Mouse (Mus musculus) kidney, adult 18-20 months (tissue): ENCODE measurements around the gene Amhr2.

ENCODE experiments used
- DNase-seq: peaks from one replicate; pipeline ENCODE4 v3.0.0; 2021

The Amhr2 gene

DNA sequence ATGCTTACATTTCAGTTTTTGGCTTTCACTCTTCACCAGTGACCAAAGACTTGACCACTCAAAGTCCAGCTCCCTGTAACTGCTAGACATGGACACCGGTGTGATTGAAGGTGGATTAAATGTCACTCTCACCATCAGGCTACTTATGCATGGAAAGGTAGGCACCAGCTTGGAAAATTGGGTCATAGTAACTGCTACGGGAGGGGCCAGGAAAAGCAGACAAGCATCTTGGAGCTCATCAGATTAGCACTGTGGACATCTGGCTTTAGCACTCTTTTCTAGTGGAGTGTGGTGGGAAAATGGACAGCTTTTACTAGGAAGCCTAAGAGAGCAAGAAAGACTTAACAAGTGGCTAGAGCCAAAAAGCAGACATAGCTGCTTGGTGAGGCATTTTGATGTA lies 28.1 kb downstream of the Amhr2 start:
- DNase-seq = no peak

DNA sequence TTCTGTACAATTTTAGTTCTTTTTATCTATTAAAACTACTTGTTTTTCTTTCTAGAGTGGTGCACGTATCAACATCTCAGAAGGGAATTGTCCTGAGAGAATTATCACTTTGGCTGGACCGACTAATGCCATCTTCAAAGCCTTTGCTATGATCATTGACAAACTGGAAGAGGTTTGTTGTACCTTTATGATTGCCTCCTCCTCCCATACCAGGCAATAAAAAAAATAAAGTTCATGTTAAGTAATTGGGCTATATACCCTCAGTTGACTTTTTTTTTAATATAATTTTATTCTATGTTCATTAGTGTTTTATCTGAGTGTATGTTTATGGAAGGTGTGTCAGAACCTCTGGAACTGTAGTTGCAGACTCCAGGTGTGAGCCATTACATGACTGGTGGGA lies 29.4 kb downstream of the Amhr2 start:
- DNase-seq = no peak

GRCm38 (mm10) chr15:102483136-102483535 lies 38.0 kb downstream of the Amhr2 start:
- DNase-seq = no peak

DNA sequence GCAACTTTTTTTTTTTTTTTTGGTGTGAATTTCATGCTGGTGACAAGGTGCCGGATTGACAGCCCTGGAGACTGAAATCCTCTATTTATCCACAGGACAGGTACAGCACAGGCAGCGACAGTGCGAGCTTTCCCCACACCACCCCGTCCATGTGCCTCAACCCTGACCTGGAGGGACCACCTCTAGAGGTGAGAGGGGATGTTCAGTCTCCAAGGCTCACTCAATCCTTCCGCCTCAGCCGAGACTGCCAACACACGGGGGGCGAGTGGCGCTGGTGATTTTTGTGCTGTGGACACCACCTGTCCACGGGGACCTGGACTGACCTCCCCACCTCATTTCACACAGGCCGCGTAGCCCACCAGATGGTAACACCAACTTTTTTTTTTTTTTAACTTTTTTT lies 40.7 kb downstream of the Amhr2 start:
- no peak for DNase-seq

- DNase-seq = no peak
Observed at GRCm38 (mm10) chr15:102487664-102488063, 42.5 kb downstream of the Amhr2 start.

DNA sequence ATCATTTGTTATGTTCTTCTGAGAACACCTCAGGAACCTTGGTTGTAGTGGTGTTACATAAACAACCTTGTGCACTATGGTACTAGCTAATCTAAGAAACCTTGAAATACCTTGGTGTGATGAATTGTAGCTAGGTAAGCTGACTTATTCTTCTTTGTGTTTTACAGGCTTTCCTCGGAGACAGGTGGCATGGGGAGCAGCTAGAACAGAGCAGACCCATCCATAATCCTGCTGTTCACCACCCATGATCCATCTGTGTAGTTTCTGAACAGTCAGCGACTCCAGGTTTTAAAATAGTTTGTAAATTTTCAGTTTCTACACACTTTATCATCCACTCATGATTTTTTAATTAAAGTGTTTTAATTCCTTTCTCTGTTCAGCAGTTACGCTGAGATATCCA lies 53.2 kb downstream of the Amhr2 start:
- DNase-seq = no peak

DNA sequence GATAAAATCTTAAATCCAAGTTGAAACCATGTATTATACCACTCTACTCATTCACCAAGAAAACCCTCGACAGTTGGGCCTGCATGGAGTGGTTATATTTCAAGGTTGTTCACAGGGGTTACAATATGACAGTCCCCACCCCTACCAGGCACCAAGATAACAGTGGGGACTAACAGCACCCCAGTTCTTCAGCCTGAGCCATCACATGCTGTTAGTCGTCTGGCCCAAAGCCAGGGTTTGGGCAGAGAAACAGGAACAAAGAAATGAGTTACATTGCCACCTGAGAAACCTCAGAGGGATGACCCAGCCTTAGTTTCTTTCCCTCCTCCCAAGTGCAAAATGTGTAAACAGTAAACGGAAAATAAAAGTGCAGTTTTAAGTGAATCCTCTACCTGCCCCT lies 54.2 kb downstream of the Amhr2 start:
- DNase-seq = no peak

DNA sequence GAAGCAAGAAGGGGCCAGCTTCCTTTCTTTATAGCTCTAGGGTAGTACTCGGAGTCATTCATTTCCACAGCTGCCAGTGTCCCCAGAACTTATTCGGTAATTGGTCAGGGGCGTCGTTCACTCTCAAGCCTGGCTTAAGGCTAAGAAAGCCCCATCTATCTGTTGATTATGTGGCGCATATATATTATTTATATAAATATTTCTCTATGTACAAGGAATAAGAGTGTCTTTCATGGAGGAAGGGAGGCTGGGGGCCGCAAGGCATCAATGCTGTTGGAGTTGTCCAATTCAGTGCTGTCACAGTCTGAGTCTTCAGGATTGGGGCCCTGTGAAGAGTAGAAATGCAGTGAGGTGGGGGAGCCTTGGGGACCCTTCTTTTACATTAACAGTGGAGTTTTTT lies 54.7 kb downstream of the Amhr2 start:
- DNase-seq = no peak

DNA sequence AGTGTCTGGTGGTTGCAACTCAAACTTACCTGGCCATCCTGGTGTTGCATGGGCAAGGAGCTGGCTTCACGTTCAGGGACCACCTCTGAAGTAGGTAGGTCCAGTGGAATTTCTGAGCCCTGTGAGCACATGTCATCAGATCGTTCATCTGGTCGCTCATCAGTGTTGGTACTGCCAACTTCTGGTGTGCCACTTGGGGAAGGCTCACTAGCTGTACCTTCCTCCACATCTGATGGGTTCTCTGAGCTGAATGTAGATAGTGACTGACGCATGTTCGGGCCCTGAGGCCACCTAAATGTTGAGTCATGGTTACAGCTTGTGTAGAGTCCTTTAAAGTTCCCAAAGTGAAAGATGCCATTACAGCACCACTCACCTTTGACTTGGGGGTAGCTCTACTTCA lies 55.3 kb downstream of the Amhr2 start:
- no peak for DNase-seq

GRCm38 (mm10) chr15:102501084-102501814 lies 56.1 kb downstream of the Amhr2 start:
- DNase-seq = no peak

- DNase-seq = no peak
Observed at GRCm38 (mm10) chr15:102502254-102502840, 57.2 kb downstream of the Amhr2 start.

DNA sequence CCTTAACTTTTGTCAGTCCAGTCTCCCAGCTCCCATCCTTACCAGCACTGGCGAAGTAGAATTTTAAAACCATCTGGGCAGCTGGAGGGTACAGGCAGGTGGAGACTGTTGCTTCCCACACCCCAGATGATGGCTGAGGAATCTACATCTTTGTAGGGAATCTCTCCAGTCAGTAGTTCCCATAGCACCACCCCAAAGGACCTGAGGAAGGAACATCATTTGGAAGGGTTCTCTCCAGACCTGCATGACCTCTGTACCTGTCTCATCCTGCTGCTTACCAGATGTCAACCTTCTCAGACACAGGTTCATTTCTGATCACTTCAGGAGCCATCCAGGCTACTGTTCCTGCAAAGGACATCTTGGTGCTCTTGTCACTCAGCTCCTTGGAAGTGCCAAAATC lies 58.3 kb downstream of the Amhr2 start, which contains the start of gene Gm10337:
Gene Gm10337, plus strand, starts transcription at position 276 of the 400 bp plus-strand sequence.
- no peak for DNase-seq
